Mouse (Mus musculus) lung, embryonic 16.5 days (tissue): ENCODE data around the gene Hgfac. TPM values are rescaled to one million over a fixed set of nuclear protein-coding genes. Genes with fewer than 3 reads are reported as not detected.
A peak's percentile ranks its signal among the peaks of the same experiment; 100 is the strongest.

ENCODE experiments used
- ATAC-seq: fragments of 200-750 bp; cut with Nextera tagmentation; 2 replicates; pipeline ENCODE4 v1.8.0; 2017; ENCODE audit warnings: low read depth, mild to moderate bottlenecking, moderate library complexity
- H3K27ac ChIP-seq: fragments of 300-500 bp; sonication (generic); 2 replicates; pipeline ENCODE4 v1.5.1; 2014; ENCODE audit warnings: mild to moderate bottlenecking, control low read depth, low read length
- H3K27me3 ChIP-seq: fragments of 300-500 bp; sonication (generic); 2 replicates; pipeline ENCODE4 v1.6.1; 2014; ENCODE audit warnings: low read depth, low read length, mixed read lengths; ENCODE audit not compliant: control insufficient read depth, insufficient read depth
- H3K36me3 ChIP-seq: fragments of 300-500 bp; sonication (generic); 2 replicates; pipeline ENCODE4 v1.6.1; 2014; ENCODE audit warnings: low read length; ENCODE audit not compliant: control insufficient read depth, insufficient read depth
- H3K4me1 ChIP-seq: fragments of 300-500 bp; sonication (generic); replicated peaks from 2 replicates; pipeline ENCODE4 v1.6.1; 2014; ENCODE audit warnings: low read length, mixed read lengths; ENCODE audit not compliant: control insufficient read depth, insufficient read depth
- H3K4me2 ChIP-seq: fragments of 300-500 bp; sonication (generic); 2 replicates; pipeline ENCODE4 v1.6.1; 2014; ENCODE audit warnings: low read depth, low read length, control low read depth
- H3K4me3 ChIP-seq: fragments of 300-500 bp; sonication (generic); 2 replicates; pipeline ENCODE4 v1.5.1; 2014; ENCODE audit warnings: mild to moderate bottlenecking, low read length, control low read depth
- H3K9ac ChIP-seq: fragments of 300-500 bp; sonication (generic); 2 replicates; pipeline ENCODE4 v1.6.1; 2014; ENCODE audit warnings: low read length, control low read depth
- H3K9me3 ChIP-seq: fragments of 300-500 bp; sonication (generic); 2 replicates; pipeline ENCODE4 v1.6.1; 2016; ENCODE audit warnings: low read length; ENCODE audit not compliant: control insufficient read depth
- WGBS: fragments of 180-500 bp; shearing (Covaris S2); extraction: QIAGEN DNeasy Blood & Tissue Kit; methylation state at CpG from one replicate; pipeline ENCODE4 v1.1.7; 2014; 5-methylcytosine and 5-hydroxymethylcytosine counted together
- polyA plus RNA-seq: library from polyadenylated mRNA; unstranded; fragments of >200 nt; fragmentation: Nextera tagmentation; extraction: Ambion mirVana; gene quantifications from 2 replicates; pipeline ENCODE4 v1.2.1, GENCODE M21; 2015

The Hgfac gene
- polyA plus RNA-seq, 1 experiment from 2014 or later, result 0.84 TPM

GRCm38 (mm10) chr5:35009163-35009562 lies 32.1 kb upstream of the Hgfac start:
- no peak overlapping the region for H3K27ac ChIP-seq

DNA sequence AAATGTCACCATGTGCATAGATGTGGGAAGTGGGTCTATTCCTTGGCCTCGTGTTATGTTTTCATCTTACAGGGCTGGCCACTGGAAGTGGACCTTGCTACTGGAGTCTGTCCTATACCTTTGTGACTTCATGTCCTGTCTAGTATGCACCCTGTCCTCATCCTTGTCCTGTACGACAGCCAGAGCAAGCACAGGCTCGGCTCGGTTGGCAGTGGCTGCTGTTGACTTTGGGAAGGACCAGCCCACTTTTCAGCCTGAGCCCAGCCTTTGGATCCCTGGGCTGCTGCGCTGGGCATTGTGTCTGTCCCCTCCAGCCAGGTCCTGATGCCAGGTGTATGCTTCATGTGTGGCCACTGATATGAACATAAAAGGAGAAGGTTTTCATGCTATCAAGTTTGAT lies 30.7 kb upstream of the Hgfac start:
- WGBS, result 47% methylated on average over 5 of the region's 5 CpGs
- no peak overlapping the region for H3K4me2 ChIP-seq
- H3K27me3 ChIP-seq, result no peaks in the 10 kb centered on the region
- H3K4me1 ChIP-seq, result no peaks in the 10 kb centered on the region
- no peak overlapping the region for H3K4me3 ChIP-seq
- no peaks in the 10 kb centered on the region for H3K9me3 ChIP-seq
- H3K36me3 ChIP-seq, result no peaks in the 10 kb centered on the region
- no peak overlapping the region for H3K9ac ChIP-seq
- no peak overlapping the region for H3K27ac ChIP-seq
- ATAC-seq, result no peak

More at GRCm38 (mm10) chr5:35009163-35009562, 32.1 kb upstream of the Hgfac start:
- Histone ChIP-seq H3K4me2 (no peak overlapping the region), H3K4me3 (no peak overlapping the region), H3K9ac (no peak overlapping the region), H3K36me3 (no peaks in the 10 kb centered on the region), H3K9me3 (no peaks in the 10 kb centered on the region), H3K4me1 (no peaks in the 10 kb centered on the region), H3K27me3 (no peaks in the 10 kb centered on the region)
- WGBS, result 91% methylated on average over 4 of the region's 4 CpGs
- ATAC-seq, result no peak

DNA sequence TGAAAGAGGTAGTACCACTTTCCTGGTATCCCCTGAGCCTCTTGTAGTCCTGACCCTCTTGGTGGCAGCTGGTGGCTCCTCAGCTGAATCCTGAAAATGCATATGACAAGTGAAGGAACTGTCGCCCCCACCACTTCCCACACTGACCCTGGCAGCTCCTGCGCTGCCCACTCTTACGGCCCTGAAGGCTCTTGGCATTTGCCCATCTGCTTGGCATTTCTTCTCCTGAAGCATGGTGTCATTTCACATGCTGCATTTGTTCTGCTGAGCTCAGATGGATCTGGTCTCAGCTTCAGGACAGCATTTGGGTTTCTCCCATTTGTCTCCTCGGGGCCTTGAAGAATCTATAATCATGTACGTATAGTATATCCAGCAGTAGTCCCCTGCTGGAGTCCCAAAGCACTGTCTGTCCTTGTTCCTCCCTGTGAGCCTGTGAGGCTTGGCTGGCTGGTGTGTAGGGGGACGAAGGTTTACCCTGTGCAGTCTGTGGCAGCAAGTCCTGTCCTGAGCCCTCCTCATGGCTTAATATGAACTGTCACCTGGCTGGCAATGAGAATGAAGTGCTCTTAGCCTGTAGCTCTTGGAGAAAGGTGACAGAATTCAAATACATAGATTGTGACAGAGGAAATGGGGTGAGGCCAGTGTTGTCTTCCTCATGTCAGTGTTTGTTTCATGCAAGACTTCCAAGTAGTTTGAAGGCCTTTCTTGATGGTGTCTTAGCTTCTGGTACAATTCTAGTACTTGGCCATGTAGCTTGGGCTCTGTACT lies 30.0 kb upstream of the Hgfac start:
- H3K9me3 ChIP-seq, result no peaks in the 10 kb centered on the region
- ATAC-seq, result no peak
- no peak overlapping the region for H3K4me3 ChIP-seq
- no peaks in the 10 kb centered on the region for H3K36me3 ChIP-seq
- H3K27ac ChIP-seq, result no peak overlapping the region
- 93% methylated on average over 6 of the region's 6 CpGs for WGBS
- H3K9ac ChIP-seq, result no peak overlapping the region
- no peaks in the 10 kb centered on the region for H3K27me3 ChIP-seq
- no peak overlapping the region for H3K4me2 ChIP-seq
- H3K4me1 ChIP-seq, result no peaks in the 10 kb centered on the region

- H3K4me2 ChIP-seq, result no peak overlapping the region
- H3K4me3 ChIP-seq, result no peak overlapping the region
- no peak overlapping the region for H3K9ac ChIP-seq
- no peaks in the 10 kb centered on the region for H3K36me3 ChIP-seq
- no peaks in the 10 kb centered on the region for H3K9me3 ChIP-seq
- WGBS, result 83% methylated on average over 6 of the region's 6 CpGs
- no peaks in the 10 kb centered on the region for H3K27me3 ChIP-seq
- H3K27ac ChIP-seq, result no peak overlapping the region
- H3K4me1 ChIP-seq, result no peaks in the 10 kb centered on the region
- ATAC-seq, result no peak
Measured at GRCm38 (mm10) chr5:35014036-35014435, 27.3 kb upstream of the Hgfac start.

GRCm38 (mm10) chr5:35019673-35020300 lies 21.5 kb upstream of the Hgfac start:
- 49% methylated on average over 9 of the region's 9 CpGs for WGBS
- peak overlapping the region; percentile 85 for H3K27ac ChIP-seq
- H3K4me2 ChIP-seq, result no peak overlapping the region

GRCm38 (mm10) chr5:35020410-35021241 lies 20.7 kb upstream of the Hgfac start:
- H3K4me3 ChIP-seq, result no peak overlapping the region
- H3K27me3 ChIP-seq, result no peaks in the 10 kb centered on the region
- H3K9ac ChIP-seq, result peak overlapping the region; percentile 7; the same call in 1 of the 2 replicates
- 53% methylated on average over 9 of the region's 9 CpGs for WGBS
- peak; percentile 77 for ATAC-seq
- no peak overlapping the region for H3K4me2 ChIP-seq
- peaks cover 7% of the 10 kb centered on the region; the same call in 1 of the 2 replicates for H3K36me3 ChIP-seq
- peaks cover 11% of the 10 kb centered on the region for H3K4me1 ChIP-seq
- H3K27ac ChIP-seq, result peak overlapping the region; percentile 85
- H3K9me3 ChIP-seq, result no peaks in the 10 kb centered on the region

More at GRCm38 (mm10) chr5:35019673-35020300, 21.5 kb upstream of the Hgfac start:
- no peak for ATAC-seq
- H3K4me3 ChIP-seq, result no peak overlapping the region
- H3K36me3 ChIP-seq, result peaks cover 4% of the 10 kb centered on the region; the same call in 1 of the 2 replicates
- no peak overlapping the region for H3K9ac ChIP-seq
- peaks cover 11% of the 10 kb centered on the region for H3K4me1 ChIP-seq
- no peaks in the 10 kb centered on the region for H3K9me3 ChIP-seq
- H3K27me3 ChIP-seq, result no peaks in the 10 kb centered on the region

DNA sequence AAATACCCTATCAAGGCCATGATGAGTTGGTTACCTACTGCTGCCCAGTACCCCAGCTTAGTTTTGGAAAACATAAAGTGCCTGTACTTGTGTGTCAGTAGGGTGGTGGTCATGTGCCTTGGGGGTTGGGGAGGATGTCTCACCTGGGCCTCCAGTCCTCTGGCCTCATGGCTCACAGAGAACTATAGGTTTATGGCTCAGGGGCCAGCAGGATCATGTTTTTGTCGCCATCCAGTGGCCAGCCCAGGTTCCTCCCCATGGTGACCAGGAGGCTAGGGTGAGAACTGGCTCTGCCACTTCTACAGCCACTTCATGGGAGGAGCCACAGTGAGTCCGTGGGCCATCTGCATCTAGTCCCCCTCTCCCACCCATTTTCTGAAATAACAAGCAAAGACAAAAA lies 16.3 kb upstream of the Hgfac start:
- Histone ChIP-seq H3K4me2 (no peak overlapping the region), H3K36me3 (peaks cover 26% of the 10 kb centered on the region), H3K4me3 (no peak overlapping the region), H3K9me3 (no peaks in the 10 kb centered on the region), H3K27ac (no peak overlapping the region), H3K27me3 (no peaks in the 10 kb centered on the region), H3K4me1 (peaks cover 10% of the 10 kb centered on the region; the same call in 1 of the 2 replicates), H3K9ac (no peak overlapping the region)
- 9% methylated on average over 2 of the region's 2 CpGs for WGBS
- peak; percentile 60; the same call in 1 of the 2 replicates for ATAC-seq

DNA sequence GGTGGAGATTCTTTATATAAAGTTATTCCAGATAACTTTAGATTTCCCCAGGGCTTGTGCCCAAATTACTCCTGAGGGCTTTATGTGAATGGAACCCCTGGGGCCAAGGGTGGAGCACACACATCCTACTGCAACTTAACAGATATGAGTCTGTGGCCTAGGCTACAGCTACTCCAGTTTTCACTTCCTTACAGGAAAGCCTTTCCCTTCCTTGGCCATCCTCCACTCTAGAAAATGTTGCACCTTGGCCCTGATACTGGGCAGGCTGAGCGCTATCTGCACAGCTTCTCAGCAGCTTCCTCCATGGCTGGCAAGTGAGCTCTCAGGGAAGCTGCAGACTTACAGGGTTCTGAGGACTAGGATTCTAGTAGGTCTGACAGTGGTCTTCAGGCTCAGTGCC lies 12.0 kb upstream of the Hgfac start:
- Histone ChIP-seq H3K4me1 (0 out of 2 replicates have a peak, but pooled peaks cover under 1% of the 10 kb centered on the region), H3K4me2 (no peak overlapping the region), H3K27me3 (no peaks in the 10 kb centered on the region), H3K36me3 (peaks cover 30% of the 10 kb centered on the region), H3K4me3 (no peak overlapping the region), H3K9me3 (no peaks in the 10 kb centered on the region), H3K27ac (no peak overlapping the region), H3K9ac (no peak overlapping the region)
- 94% methylated on average over 1 of the region's 1 CpGs for WGBS
- no peak for ATAC-seq

- no peaks in the 10 kb centered on the region for H3K9me3 ChIP-seq
- H3K4me2 ChIP-seq, result no peak overlapping the region
- H3K9ac ChIP-seq, result no peak overlapping the region
- no peak for ATAC-seq
- H3K4me3 ChIP-seq, result no peak overlapping the region
- 87% methylated on average over 5 of the region's 5 CpGs for WGBS
- H3K36me3 ChIP-seq, result peaks cover 30% of the 10 kb centered on the region
- H3K4me1 ChIP-seq, result no peaks in the 10 kb centered on the region
- H3K27me3 ChIP-seq, result no peaks in the 10 kb centered on the region
- H3K27ac ChIP-seq, result no peak overlapping the region
Measured at GRCm38 (mm10) chr5:35029755-35030154, 11.6 kb upstream of the Hgfac start.
